Mouse (Mus musculus) cerebellum, adult 2 months (tissue): ENCODE results near the gene Rpl35a.

Experiments used
- CTCF ChIP-seq: fragments of 200-500 bp; IDR thresholded peaks from 2 replicates; pipeline ENCODE4 v1.5.1; 2011; ENCODE audit warnings: low read depth, mild to moderate bottlenecking, control low read depth, low read length, moderate library complexity, borderline replicate concordance; ENCODE audit not compliant: insufficient read depth
- POLR2A ChIP-seq: fragments of 200-500 bp; IDR thresholded peaks from 2 replicates; pipeline ENCODE4 v1.6.1; 2011; ENCODE audit warnings: low read length, control low read depth, borderline replicate concordance; ENCODE audit not compliant: insufficient read depth

DNA sequence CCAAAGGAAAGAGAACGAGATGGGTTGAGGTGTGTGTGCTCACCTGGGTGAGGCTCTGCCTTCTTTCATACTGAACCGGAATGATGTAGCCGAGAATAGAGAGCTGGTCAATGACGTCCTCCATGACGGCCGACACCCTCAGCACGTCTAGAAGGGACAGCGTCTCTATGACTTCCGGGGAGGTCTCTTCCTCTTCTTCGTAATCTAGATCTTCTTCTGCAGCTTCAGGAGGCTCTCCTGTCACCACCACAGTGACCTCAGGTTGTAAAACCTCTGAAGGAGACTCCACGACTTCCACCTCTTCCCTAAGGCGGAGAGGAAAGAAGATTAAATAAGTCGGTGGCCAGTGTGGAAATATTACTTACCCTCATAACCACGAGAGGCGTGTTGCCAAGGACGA is 6.4 kb upstream of the Rpl35a start:
- TF ChIP-seq CTCF: no peak
- TF ChIP-seq POLR2A: no peak
